Mouse (Mus musculus) WW6 (cell line): ENCODE results near the gene Hexb.
A peak's percentile ranks its signal among the peaks of the same experiment; 100 is the strongest.
"Not testable (repeated sequence)": the region's sequence is repeated elsewhere in the genome, so short reads cannot be mapped to it uniquely, and the experiment has no call there.

Experiments
- DNase-seq: peaks from one replicate; pipeline ENCODE4 v3.0.0-alpha.2; 2013; ENCODE audit warnings: low read depth, low spot score

Gene Hexb

GRCm38 (mm10) chr13:97182821-97183220 lies 15.3 kb downstream of the Hexb start:
- DNase-seq: no peak

- DNase-seq: no peak
These were observed 17.9 kb downstream of the Hexb start for GRCm38 (mm10) chr13:97180113-97180828.

- DNase-seq: no peak
These were observed 19.2 kb downstream of the Hexb start for GRCm38 (mm10) chr13:97178943-97179342.

- no peak for DNase-seq
These were observed 21.4 kb downstream of the Hexb start for GRCm38 (mm10) chr13:97176731-97177130.

GRCm38 (mm10) chr13:97175520-97176264 lies 22.5 kb downstream of the Hexb start:
- no peak for DNase-seq

- peak; percentile 11 for DNase-seq
These were observed 52.3 kb downstream of the Hexb start for GRCm38 (mm10) chr13:97145834-97146233.

GRCm38 (mm10) chr13:97142321-97142720 lies 55.8 kb downstream of the Hexb start:
- DNase-seq: no peak

GRCm38 (mm10) chr13:97138404-97138931 lies 59.7 kb downstream of the Hexb start:
- not testable (repeated sequence) for DNase-seq

- peak; percentile 91 for DNase-seq
These were observed 60.4 kb downstream of the Hexb start, which contains the start of the genes Gfm2 and Nsa2 for GRCm38 (mm10) chr13:97137466-97138400. Gene Gfm2, plus strand, starts transcription at chr13:97137937. Gene Nsa2, minus strand, starts transcription at chr13:97137937.

- not testable (repeated sequence) for DNase-seq
These were observed 67.7 kb downstream of the Hexb start for GRCm38 (mm10) chr13:97130413-97130812.

GRCm38 (mm10) chr13:97129654-97130053 lies 68.5 kb downstream of the Hexb start:
- not testable (repeated sequence) for DNase-seq
